Mouse (Mus musculus): ENCODE measurements around the gene Bloc1s4. TPM values are rescaled to one million over a fixed set of nuclear protein-coding genes. Genes with fewer than 3 reads are reported as not detected.

The Bloc1s4 gene
- polyA plus RNA-seq, 1 experiment from 2014 or later: 20.6 TPM

- Histone ChIP-seq H3K27me3 (ENCODE audit: poor library complexity, severe bottlenecking) (no peaks in the 10 kb centered on the region), H3K4me3 (no peak overlapping the region), H3K4me1 (peaks cover 3% of the 10 kb centered on the region; the same call in 1 of the 2 replicates), H3K36me3 (replicated peaks) (no peaks in the 10 kb centered on the region), H3K9me3 (no peaks in the 10 kb centered on the region), H3K27ac (no peak overlapping the region)
- DNase-seq (ENCODE audit: extremely low spot score, low spot score): no peak
- 85% methylated on average over 6 of the region's 6 CpGs for WGBS
These were observed 26.0 kb downstream of the Bloc1s4 start for GRCm38 (mm10) chr5:36722415-36722856.

- H3K9me3 ChIP-seq: no peaks in the 10 kb centered on the region
- no peaks in the 10 kb centered on the region for H3K36me3 ChIP-seq (replicated peaks)
- 83% methylated on average over 5 of the region's 5 CpGs for WGBS
- H3K27me3 ChIP-seq (ENCODE audit: poor library complexity, severe bottlenecking): 0 out of 2 replicates have a peak, but pooled peaks cover 4% of the 10 kb centered on the region
- no peak overlapping the region for H3K27ac ChIP-seq
- H3K4me1 ChIP-seq: peaks cover 1% of the 10 kb centered on the region; the same call in 1 of the 2 replicates
- no peak for DNase-seq (ENCODE audit: extremely low spot score, low spot score)
- no peak overlapping the region for H3K4me3 ChIP-seq
These were observed 27.6 kb downstream of the Bloc1s4 start for GRCm38 (mm10) chr5:36720710-36721375.

GRCm38 (mm10) chr5:36720219-36720618 is 28.2 kb downstream of the Bloc1s4 start:
- H3K27ac ChIP-seq: no peak overlapping the region
- no peak for DNase-seq (ENCODE audit: extremely low spot score, low spot score)
- whole genome bisulfite sequencing: 83% methylated on average over 5 of the region's 5 CpGs
- no peaks in the 10 kb centered on the region for H3K4me1 ChIP-seq
- H3K27me3 ChIP-seq (ENCODE audit: poor library complexity, severe bottlenecking): 0 out of 2 replicates have a peak, but pooled peaks cover 4% of the 10 kb centered on the region
- H3K36me3 ChIP-seq (replicated peaks): no peaks in the 10 kb centered on the region
- no peaks in the 10 kb centered on the region for H3K9me3 ChIP-seq
- H3K4me3 ChIP-seq: no peak overlapping the region

GRCm38 (mm10) chr5:36719601-36720000 is 28.8 kb downstream of the Bloc1s4 start:
- H3K4me1 ChIP-seq: no peaks in the 10 kb centered on the region
- H3K27me3 ChIP-seq (ENCODE audit: poor library complexity, severe bottlenecking): peaks cover 11% of the 10 kb centered on the region; the same call in 1 of the 2 replicates
- no peak overlapping the region for H3K4me3 ChIP-seq
- H3K36me3 ChIP-seq (replicated peaks): no peaks in the 10 kb centered on the region
- no peak overlapping the region for H3K27ac ChIP-seq
- WGBS: 86% methylated on average over 3 of the region's 3 CpGs
- no peak for DNase-seq (ENCODE audit: extremely low spot score, low spot score)
- H3K9me3 ChIP-seq: no peaks in the 10 kb centered on the region

- no peak overlapping the region for H3K4me3 ChIP-seq
- 85% methylated on average over 5 of the region's 5 CpGs for WGBS
- H3K27me3 ChIP-seq (ENCODE audit: poor library complexity, severe bottlenecking): peaks cover 15% of the 10 kb centered on the region; the same call in 1 of the 2 replicates
- DNase-seq (ENCODE audit: extremely low spot score, low spot score): no peak
- no peaks in the 10 kb centered on the region for H3K9me3 ChIP-seq
- no peaks in the 10 kb centered on the region for H3K36me3 ChIP-seq (replicated peaks)
- H3K27ac ChIP-seq: no peak overlapping the region
- H3K4me1 ChIP-seq: no peaks in the 10 kb centered on the region
These were observed 29.3 kb downstream of the Bloc1s4 start for GRCm38 (mm10) chr5:36719135-36719534.

GRCm38 (mm10) chr5:36717889-36718288 is 30.6 kb downstream of the Bloc1s4 start:
- no peak overlapping the region for H3K27ac ChIP-seq
- no peak for DNase-seq (ENCODE audit: extremely low spot score, low spot score)
- H3K4me3 ChIP-seq: no peak overlapping the region
- peaks cover 11% of the 10 kb centered on the region for H3K4me1 ChIP-seq
- no peaks in the 10 kb centered on the region for H3K9me3 ChIP-seq
- WGBS: 78% methylated on average over 3 of the region's 3 CpGs
- no peaks in the 10 kb centered on the region for H3K36me3 ChIP-seq (replicated peaks)
- peaks cover 20% of the 10 kb centered on the region; the same call in 1 of the 2 replicates for H3K27me3 ChIP-seq (ENCODE audit: poor library complexity, severe bottlenecking)

GRCm38 (mm10) chr5:36716816-36717215 is 31.6 kb downstream of the Bloc1s4 start:
- no peak for DNase-seq (ENCODE audit: extremely low spot score, low spot score)
- H3K27me3 ChIP-seq (ENCODE audit: poor library complexity, severe bottlenecking): peaks cover 31% of the 10 kb centered on the region
- 75% methylated on average over 2 of the region's 2 CpGs for WGBS
- no peak overlapping the region for H3K27ac ChIP-seq
- H3K4me1 ChIP-seq: peaks cover 21% of the 10 kb centered on the region
- H3K4me3 ChIP-seq: no peak overlapping the region
- H3K36me3 ChIP-seq (replicated peaks): no peaks in the 10 kb centered on the region
- H3K9me3 ChIP-seq: no peaks in the 10 kb centered on the region

- Histone ChIP-seq H3K36me3 (replicated peaks) (no peaks in the 10 kb centered on the region), H3K4me3 (no peak overlapping the region), H3K27me3 (ENCODE audit: poor library complexity, severe bottlenecking) (peaks cover 40% of the 10 kb centered on the region), H3K27ac (no peak overlapping the region), H3K4me1 (peaks cover 23% of the 10 kb centered on the region), H3K9me3 (no peaks in the 10 kb centered on the region)
- WGBS: 73% methylated on average over 3 of the region's 3 CpGs
- no peak for DNase-seq (ENCODE audit: extremely low spot score, low spot score)
These were observed 33.6 kb downstream of the Bloc1s4 start for GRCm38 (mm10) chr5:36714832-36715231.

GRCm38 (mm10) chr5:36713693-36714092 is 34.8 kb downstream of the Bloc1s4 start:
- 89% methylated on average over 6 of the region's 6 CpGs for WGBS
- Histone ChIP-seq H3K36me3 (replicated peaks) (no peaks in the 10 kb centered on the region), H3K9me3 (no peaks in the 10 kb centered on the region), H3K4me1 (peaks cover 23% of the 10 kb centered on the region), H3K27ac (peak overlapping the region; percentile 79; the same call in 1 of the 2 replicates), H3K27me3 (ENCODE audit: poor library complexity, severe bottlenecking) (peaks cover 40% of the 10 kb centered on the region), H3K4me3 (no peak overlapping the region)
- DNase-seq (ENCODE audit: extremely low spot score, low spot score): no peak

GRCm38 (mm10) chr5:36712553-36713534 is 35.6 kb downstream of the Bloc1s4 start:
- Histone ChIP-seq H3K9me3 (no peaks in the 10 kb centered on the region), H3K27me3 (ENCODE audit: poor library complexity, severe bottlenecking) (peaks cover 40% of the 10 kb centered on the region), H3K4me3 (peak overlapping the region; percentile 53), H3K36me3 (replicated peaks) (no peaks in the 10 kb centered on the region), H3K27ac (peak overlapping the region; percentile 79), H3K4me1 (peaks cover 23% of the 10 kb centered on the region)
- WGBS: 7% methylated on average over 31 of the region's 31 CpGs
- peak; percentile 60 for DNase-seq (ENCODE audit: extremely low spot score, low spot score)

GRCm38 (mm10) chr5:36711863-36712262 is 36.6 kb downstream of the Bloc1s4 start:
- H3K4me1 ChIP-seq: peaks cover 23% of the 10 kb centered on the region
- peaks cover 40% of the 10 kb centered on the region for H3K27me3 ChIP-seq (ENCODE audit: poor library complexity, severe bottlenecking)
- H3K9me3 ChIP-seq: no peaks in the 10 kb centered on the region
- no peak for DNase-seq (ENCODE audit: extremely low spot score, low spot score)
- 56% methylated on average over 5 of the region's 5 CpGs for WGBS
- H3K27ac ChIP-seq: no peak overlapping the region
- H3K4me3 ChIP-seq: no peak overlapping the region
- no peaks in the 10 kb centered on the region for H3K36me3 ChIP-seq (replicated peaks)

GRCm38 (mm10) chr5:36705792-36706191 is 42.7 kb downstream of the Bloc1s4 start:
- Histone ChIP-seq H3K27ac (no peak overlapping the region), H3K9me3 (no peaks in the 10 kb centered on the region), H3K4me1 (no peaks in the 10 kb centered on the region), H3K36me3 (replicated peaks) (no peaks in the 10 kb centered on the region), H3K4me3 (no peak overlapping the region), H3K27me3 (ENCODE audit: poor library complexity, severe bottlenecking) (no peaks in the 10 kb centered on the region)
- 83% methylated on average over 5 of the region's 5 CpGs for WGBS
- no peak for DNase-seq (ENCODE audit: extremely low spot score, low spot score)

All from forebrain, embryonic 10.5 days (tissue).